Mouse (Mus musculus) myocyte (in vitro differentiated cells): ENCODE results near the gene Fam19a5. TPM values are rescaled to one million over a fixed set of nuclear protein-coding genes. Genes with fewer than 3 reads are reported as not detected.

Source experiments
- H3K27me3 ChIP-seq: one replicate; pipeline ENCODE4 v1.6.1; 2011; ENCODE audit not compliant: control insufficient read depth, insufficient read depth, insufficient read length
- H3K36me3 ChIP-seq: one replicate; pipeline ENCODE4 v1.6.1; 2011; ENCODE audit not compliant: control insufficient read depth, insufficient read depth
- H3K4me2 ChIP-seq: one replicate; pipeline ENCODE4 v1.6.1; 2011; ENCODE audit warnings: low read depth, control low read depth
- H3K4me3 ChIP-seq: one replicate; pipeline ENCODE4 v1.5.1; 2011; ENCODE audit warnings: mild to moderate bottlenecking, control low read depth, moderate library complexity
- H3K79me2 ChIP-seq: one replicate; pipeline ENCODE4 v1.6.1; 2011; ENCODE audit not compliant: control insufficient read depth, insufficient read depth
- H3ac ChIP-seq: one replicate; pipeline ENCODE4 v1.6.1; 2011; ENCODE audit not compliant: control insufficient read depth, insufficient read length
- CEBPB ChIP-seq: IDR thresholded peaks from 2 replicates; pipeline ENCODE4 v1.6.1; 2011; ENCODE audit warnings: mild to moderate bottlenecking, moderate library complexity; ENCODE audit not compliant: poor library complexity, insufficient read depth, severe bottlenecking
- E2F4 ChIP-seq: IDR thresholded peaks from one replicate; pipeline ENCODE4 v1.6.1; 2011; ENCODE audit warnings: mild to moderate bottlenecking, control low read depth, moderate library complexity; ENCODE audit not compliant: insufficient read depth
- MAX ChIP-seq: IDR thresholded peaks from one replicate; pipeline ENCODE4 v1.6.1; 2011; ENCODE audit warnings: low read depth, mild to moderate bottlenecking, control low read depth
- MYOD1 ChIP-seq, 3 experiments: IDR thresholded peaks; one replicate each; pipeline ENCODE4 v1.6.1; 2011; ENCODE audit warnings: control low read depth in 2 of 3, low read depth in 2 of 3, mild to moderate bottlenecking in 2 of 3, moderate library complexity in 1 of 3; ENCODE audit not compliant: insufficient read length in 2 of 3, control insufficient read depth in 1 of 3
- MYOG ChIP-seq, 3 experiments: IDR thresholded peaks; one replicate each; pipeline ENCODE4 v1.6.1; 2011; ENCODE audit warnings: control low read depth in 2 of 3, low read depth in 2 of 3, mild to moderate bottlenecking in 2 of 3; ENCODE audit not compliant: insufficient read length in 2 of 3, control insufficient read depth in 1 of 3, insufficient read depth in 1 of 3
- POLR2A ChIP-seq: IDR thresholded peaks from one replicate; pipeline ENCODE4 v1.6.1; 2011; ENCODE audit warnings: low read depth, mild to moderate bottlenecking, control low read depth, moderate library complexity; ENCODE audit not compliant: insufficient read length
- POLR2AphosphoS2 ChIP-seq: IDR thresholded peaks from one replicate; pipeline ENCODE4 v1.6.1; 2011; ENCODE audit warnings: low read depth, control low read depth; ENCODE audit not compliant: insufficient read length
- REST ChIP-seq: IDR thresholded peaks from one replicate; pipeline ENCODE4 v1.6.1; 2011; ENCODE audit warnings: mild to moderate bottlenecking, control low read depth, moderate library complexity; ENCODE audit not compliant: insufficient read depth, insufficient read length
- SRF ChIP-seq: IDR thresholded peaks from one replicate; pipeline ENCODE4 v1.6.1; 2011; ENCODE audit warnings: low read depth; ENCODE audit not compliant: control insufficient read depth, insufficient read length
- TCF12 ChIP-seq: IDR thresholded peaks from one replicate; pipeline ENCODE4 v1.6.1; 2011; ENCODE audit warnings: mild to moderate bottlenecking, control low read depth; ENCODE audit not compliant: poor library complexity, insufficient read depth, severe bottlenecking
- TCF3 ChIP-seq: IDR thresholded peaks from one replicate; pipeline ENCODE4 v1.6.1; 2011; ENCODE audit warnings: low read depth, control low read depth; ENCODE audit not compliant: insufficient read length
- USF1 ChIP-seq: IDR thresholded peaks from one replicate; pipeline ENCODE4 v1.6.1; 2011; ENCODE audit warnings: low read depth, mild to moderate bottlenecking, control low read depth, moderate library complexity
- polyA plus RNA-seq: library from polyadenylated mRNA; unstranded; fragments of >200 nt; fragmentation: generic; extraction: Trizol; gene quantifications from one replicate; pipeline ENCODE4 v1.2.1, GENCODE M21; 2012; ENCODE audit warnings: missing spikeins

Fam19a5 gene
- polyA plus RNA-seq, 1 experiment, result 2.7 TPM

DNA sequence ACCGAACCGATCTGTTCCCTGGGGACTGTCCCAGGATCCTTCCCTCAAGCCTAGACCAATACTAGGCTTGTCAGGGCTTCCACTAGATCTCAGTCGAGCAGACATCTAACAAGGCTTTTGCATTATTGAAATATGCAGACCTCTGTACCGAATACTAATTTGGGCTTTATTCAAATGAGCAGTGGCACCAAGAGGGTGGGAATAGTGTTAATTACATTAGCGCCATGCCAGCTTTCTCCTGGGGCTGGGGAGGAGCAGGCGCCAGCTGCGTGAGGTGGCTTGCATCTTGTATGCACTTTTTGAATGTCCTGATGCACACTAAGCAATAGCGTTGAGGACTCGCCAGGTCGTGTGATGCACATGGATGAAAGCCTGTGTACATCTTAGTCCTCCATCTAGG lies 46.9 kb downstream of the Fam19a5 start:
- Histone ChIP-seq H3K79me2 (no peaks in the 10 kb centered on the region), H3K4me2 (no peak overlapping the region), H3K4me3 (no peak overlapping the region), H3ac (no peak overlapping the region), H3K27me3 (no peaks in the 10 kb centered on the region), H3K36me3 (no peaks in the 10 kb centered on the region)
- no peak for TF ChIP-seq POLR2AphosphoS2
- TF ChIP-seq REST, result no peak
- TF ChIP-seq E2F4, result no peak
- no peak for TF ChIP-seq USF1
- no peak for TF ChIP-seq MYOD1 (IDR thresholded peaks at IDR 0.05; ENCODE audit: control insufficient read depth in 1 of 3, insufficient read length in 2 of 3, low read depth in 2 of 3)
- TF ChIP-seq TCF12, result no peak
- TF ChIP-seq MYOG (IDR thresholded peaks at IDR 0.05; ENCODE audit: control insufficient read depth in 1 of 3, insufficient read depth in 1 of 3, insufficient read length in 2 of 3, low read depth in 2 of 3), result no peak
- TF ChIP-seq POLR2A, result no peak
- TF ChIP-seq SRF, result no peak
- TF ChIP-seq TCF3, result no peak
- TF ChIP-seq MAX, result no peak
- no peak for TF ChIP-seq CEBPB

DNA sequence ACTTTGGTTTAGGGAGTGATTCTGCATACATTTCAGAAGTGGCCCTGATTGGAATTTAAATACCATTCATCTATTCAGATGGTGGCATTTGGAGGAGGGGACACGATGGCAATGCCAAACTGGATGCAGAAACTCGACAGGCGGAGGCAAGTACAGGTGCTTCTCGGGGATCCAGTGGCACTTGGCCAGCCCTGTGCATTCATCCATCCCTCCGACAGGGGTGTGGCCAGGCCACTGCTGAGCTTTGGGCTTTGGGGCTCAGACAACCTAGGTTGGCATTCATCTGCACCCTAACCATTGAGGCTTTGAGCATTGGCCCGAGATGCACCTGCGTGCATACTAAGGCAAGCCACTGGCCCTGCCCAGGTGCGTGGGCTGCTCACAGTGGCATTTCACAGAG lies 52.6 kb downstream of the Fam19a5 start:
- Histone ChIP-seq H3K4me2 (no peak overlapping the region), H3ac (no peak overlapping the region), H3K79me2 (no peaks in the 10 kb centered on the region), H3K4me3 (no peak overlapping the region), H3K36me3 (no peaks in the 10 kb centered on the region), H3K27me3 (no peaks in the 10 kb centered on the region)
- TF ChIP-seq POLR2A, result no peak
- no peak for TF ChIP-seq MYOG (IDR thresholded peaks at IDR 0.05; ENCODE audit: control insufficient read depth in 1 of 3, insufficient read depth in 1 of 3, insufficient read length in 2 of 3, low read depth in 2 of 3)
- TF ChIP-seq SRF, result no peak
- no peak for TF ChIP-seq USF1
- TF ChIP-seq CEBPB, result no peak
- no peak for TF ChIP-seq E2F4
- no peak for TF ChIP-seq MYOD1 (IDR thresholded peaks at IDR 0.05; ENCODE audit: control insufficient read depth in 1 of 3, insufficient read length in 2 of 3, low read depth in 2 of 3)
- no peak for TF ChIP-seq TCF12
- TF ChIP-seq MAX, result no peak
- no peak for TF ChIP-seq TCF3
- TF ChIP-seq POLR2AphosphoS2, result no peak
- TF ChIP-seq REST, result no peak

- no peaks in the 10 kb centered on the region for H3K79me2 ChIP-seq
- no peak overlapping the region for H3ac ChIP-seq
- H3K27me3 ChIP-seq, result no peaks in the 10 kb centered on the region
- no peak overlapping the region for H3K4me2 ChIP-seq
- no peaks in the 10 kb centered on the region for H3K36me3 ChIP-seq
- no peak overlapping the region for H3K4me3 ChIP-seq
- TF ChIP-seq TCF3 (no peak), POLR2AphosphoS2 (no peak), USF1 (no peak), TCF12 (no peak), POLR2A (no peak), MYOG (IDR thresholded peaks at IDR 0.05; ENCODE audit: control insufficient read depth in 1 of 3, insufficient read depth in 1 of 3, insufficient read length in 2 of 3, low read depth in 2 of 3) (no peak), MAX (no peak), CEBPB (no peak), SRF (no peak), REST (no peak), MYOD1 (IDR thresholded peaks at IDR 0.05; ENCODE audit: control insufficient read depth in 1 of 3, insufficient read length in 2 of 3, low read depth in 2 of 3) (no peak), E2F4 (no peak)
Measured at GRCm38 (mm10) chr15:87597149-87597548, 53.0 kb downstream of the Fam19a5 start.

GRCm38 (mm10) chr15:87597766-87598165 lies 53.7 kb downstream of the Fam19a5 start:
- Histone ChIP-seq H3K4me2 (no peak overlapping the region), H3K27me3 (no peaks in the 10 kb centered on the region), H3ac (no peak overlapping the region), H3K4me3 (no peak overlapping the region), H3K79me2 (no peaks in the 10 kb centered on the region), H3K36me3 (no peaks in the 10 kb centered on the region)
- TF ChIP-seq MAX, result no peak
- no peak for TF ChIP-seq E2F4
- no peak for TF ChIP-seq POLR2A
- no peak for TF ChIP-seq CEBPB
- TF ChIP-seq POLR2AphosphoS2, result no peak
- no peak for TF ChIP-seq MYOG (IDR thresholded peaks at IDR 0.05; ENCODE audit: control insufficient read depth in 1 of 3, insufficient read depth in 1 of 3, insufficient read length in 2 of 3, low read depth in 2 of 3)
- no peak for TF ChIP-seq TCF3
- no peak for TF ChIP-seq USF1
- TF ChIP-seq REST, result no peak
- TF ChIP-seq TCF12, result no peak
- no peak for TF ChIP-seq SRF
- TF ChIP-seq MYOD1 (IDR thresholded peaks at IDR 0.05; ENCODE audit: control insufficient read depth in 1 of 3, insufficient read length in 2 of 3, low read depth in 2 of 3), result no peak

- Histone ChIP-seq H3K79me2 (no peaks in the 10 kb centered on the region), H3K36me3 (no peaks in the 10 kb centered on the region), H3ac (no peak overlapping the region), H3K27me3 (no peaks in the 10 kb centered on the region), H3K4me3 (no peak overlapping the region), H3K4me2 (no peak overlapping the region)
- TF ChIP-seq TCF3 (no peak), MYOD1 (IDR thresholded peaks at IDR 0.05; ENCODE audit: control insufficient read depth in 1 of 3, insufficient read length in 2 of 3, low read depth in 2 of 3) (no peak), CEBPB (no peak), POLR2A (no peak), TCF12 (no peak), E2F4 (no peak), SRF (no peak), POLR2AphosphoS2 (no peak), MAX (no peak)
Measured at GRCm38 (mm10) chr15:87598636-87599035, 54.5 kb downstream of the Fam19a5 start.
